Mouse (Mus musculus): ENCODE results near the gene Ndufs4. TPM values are rescaled to one million over a fixed set of nuclear protein-coding genes. Genes with fewer than 3 reads are reported as not detected.

The Ndufs4 gene
- polyA plus RNA-seq (2015; fragmentation: Nextera tagmentation; extraction: Ambion mirVana) = 378 and 413 TPM in 2 replicates

DNA sequence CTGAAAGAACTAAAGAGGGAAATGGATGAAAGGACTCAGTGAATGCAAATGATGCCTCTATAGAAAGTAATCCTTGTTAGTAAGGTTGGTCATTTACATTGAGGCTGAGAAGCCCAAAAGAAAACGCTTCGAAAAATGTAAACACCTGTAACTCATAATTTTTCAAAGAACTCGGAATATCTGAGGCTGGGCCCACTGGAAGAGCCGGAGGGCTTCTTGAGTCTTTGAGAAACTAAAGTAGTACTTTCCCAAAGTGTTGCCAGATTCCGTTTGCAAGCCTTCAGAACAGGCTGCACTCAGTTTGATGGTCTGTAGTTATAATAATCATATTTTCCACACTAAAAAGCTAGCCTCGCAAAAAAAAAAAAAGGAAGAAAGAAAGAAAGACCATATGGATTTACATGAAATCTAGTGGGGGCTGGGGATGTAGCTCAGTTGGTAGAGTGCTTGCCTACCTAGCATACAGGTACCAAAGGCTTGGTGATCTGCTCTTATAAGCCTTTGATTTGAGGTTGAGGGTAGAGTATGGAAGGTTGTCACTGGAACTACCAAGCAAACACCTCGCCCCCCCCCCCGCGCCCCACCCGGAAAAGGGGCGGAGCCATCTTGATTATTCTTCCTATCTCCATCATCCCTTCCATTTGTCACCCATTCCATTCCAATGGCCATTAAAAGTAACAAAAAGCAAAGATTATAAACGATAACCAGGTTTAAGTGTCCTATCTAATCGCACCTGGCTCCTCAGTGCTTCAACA lies at the start of gene Ndufs4:
TSS of gene Ndufs4 (minus strand) at position 48 of the 755 bp plus-strand sequence.
- no peaks in the 10 kb centered on the region for H3K9me3 ChIP-seq (ENCODE audit: control insufficient read depth)
- no peak for ATAC-seq
- H3K4me3 ChIP-seq (ENCODE audit: low read depth, low read length) = peak within 1 kb of the TSS; percentile 82
- peak within 1 kb of the TSS; percentile 68 for H3K9ac ChIP-seq (ENCODE audit: low read depth, low read length)
- WGBS = 41% methylated on average over 11 of the region's 13 CpGs
- H3K4me2 ChIP-seq (replicated peaks; ENCODE audit: low read depth) = peak within 1 kb of the TSS; percentile 63
- H3K36me3 ChIP-seq (ENCODE audit: control insufficient read depth, insufficient read depth) = no peaks in the 10 kb centered on the region
- H3K27ac ChIP-seq (ENCODE audit: low read depth, low read length) = peak within 1 kb of the TSS; percentile 78
- no peaks in the 10 kb centered on the region for H3K4me1 ChIP-seq (replicated peaks; ENCODE audit: control insufficient read depth, insufficient read depth, low read length)
- no peak for TF ChIP-seq CTCF (IDR thresholded peaks at IDR 0.05; ENCODE audit: low read depth)
- H3K27me3 ChIP-seq (replicated peaks; ENCODE audit: control insufficient read depth, insufficient read depth, low read length) = no peaks in the 10 kb centered on the region

DNA sequence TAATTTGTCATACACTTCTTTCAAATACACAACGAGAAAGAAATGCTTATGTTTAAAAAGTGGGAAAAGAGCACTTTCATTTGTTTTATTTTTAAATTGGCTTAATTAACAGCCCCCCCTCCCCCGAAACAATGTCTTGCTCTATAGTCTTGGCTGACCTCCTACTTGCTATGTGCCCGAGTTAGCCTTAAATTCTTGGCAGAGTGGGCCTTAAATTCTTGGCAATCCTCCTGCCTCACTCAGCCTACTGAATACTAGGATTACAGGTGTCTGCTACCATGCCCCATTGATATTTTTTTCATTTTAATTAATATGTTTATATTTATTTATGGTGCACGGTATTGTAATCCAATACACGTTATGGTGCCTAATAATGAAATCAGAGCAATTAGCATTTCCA lies 44.4 kb upstream of the Ndufs4 start:
- H3K4me2 ChIP-seq (replicated peaks; ENCODE audit: low read depth) = no peak overlapping the region
- no peak for ATAC-seq
- TF ChIP-seq CTCF (IDR thresholded peaks at IDR 0.05; ENCODE audit: low read depth) = no peak
- no peaks in the 10 kb centered on the region for H3K4me1 ChIP-seq (replicated peaks; ENCODE audit: control insufficient read depth, insufficient read depth, low read length)
- H3K27ac ChIP-seq (ENCODE audit: low read depth, low read length) = no peak overlapping the region
- H3K27me3 ChIP-seq (replicated peaks; ENCODE audit: control insufficient read depth, insufficient read depth, low read length) = no peaks in the 10 kb centered on the region
- H3K9me3 ChIP-seq (ENCODE audit: control insufficient read depth) = no peaks in the 10 kb centered on the region
- no peak overlapping the region for H3K4me3 ChIP-seq (ENCODE audit: low read depth, low read length)
- no peak overlapping the region for H3K9ac ChIP-seq (ENCODE audit: low read depth, low read length)
- WGBS = 69% methylated on average over 5 of the region's 5 CpGs
- H3K36me3 ChIP-seq (ENCODE audit: control insufficient read depth, insufficient read depth) = no peaks in the 10 kb centered on the region

DNA sequence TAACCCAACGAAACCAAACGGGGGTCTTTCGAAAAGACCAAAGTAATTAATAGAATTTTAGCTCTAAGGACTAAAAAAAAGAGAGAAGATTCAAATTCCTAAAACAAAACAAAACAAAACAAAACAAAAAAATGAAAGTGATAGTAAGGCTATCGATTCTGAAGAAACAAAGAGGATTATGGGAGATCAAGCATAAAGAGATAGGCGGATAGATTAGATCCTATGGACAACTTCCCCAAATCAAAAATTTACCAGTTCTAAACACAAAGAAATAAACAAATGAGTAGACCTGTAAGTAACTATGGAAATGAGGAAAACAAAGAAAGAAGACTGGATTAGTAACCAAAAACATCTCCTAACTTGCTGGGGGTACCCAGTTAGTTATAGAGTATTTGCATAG lies 37.2 kb upstream of the Ndufs4 start:
- WGBS = 93% methylated on average over 5 of the region's 5 CpGs

GRCm38 (mm10) chr13:114420235-114420634 lies 32.2 kb upstream of the Ndufs4 start:
- no peak overlapping the region for H3K4me3 ChIP-seq (ENCODE audit: low read depth, low read length)
- ATAC-seq = no peak
- H3K36me3 ChIP-seq (ENCODE audit: control insufficient read depth, insufficient read depth) = no peaks in the 10 kb centered on the region
- H3K9ac ChIP-seq (ENCODE audit: low read depth, low read length) = no peak overlapping the region
- TF ChIP-seq CTCF (IDR thresholded peaks at IDR 0.05; ENCODE audit: low read depth) = no peak
- no peak overlapping the region for H3K4me2 ChIP-seq (replicated peaks; ENCODE audit: low read depth)
- no peaks in the 10 kb centered on the region for H3K27me3 ChIP-seq (replicated peaks; ENCODE audit: control insufficient read depth, insufficient read depth, low read length)
- WGBS = 72% methylated on average over 8 of the region's 8 CpGs
- H3K9me3 ChIP-seq (ENCODE audit: control insufficient read depth) = no peaks in the 10 kb centered on the region
- no peak overlapping the region for H3K27ac ChIP-seq (ENCODE audit: low read depth, low read length)
- H3K4me1 ChIP-seq (replicated peaks; ENCODE audit: control insufficient read depth, insufficient read depth, low read length) = no peaks in the 10 kb centered on the region

More for the DNA sequence above, 37.2 kb upstream of the Ndufs4 start:
- H3K36me3 ChIP-seq (ENCODE audit: control insufficient read depth, insufficient read depth) = no peaks in the 10 kb centered on the region
- no peak for ATAC-seq
- no peak overlapping the region for H3K9ac ChIP-seq (ENCODE audit: low read depth, low read length)
- H3K9me3 ChIP-seq (ENCODE audit: control insufficient read depth) = no peaks in the 10 kb centered on the region
- no peaks in the 10 kb centered on the region for H3K27me3 ChIP-seq (replicated peaks; ENCODE audit: control insufficient read depth, insufficient read depth, low read length)
- TF ChIP-seq CTCF (IDR thresholded peaks at IDR 0.05; ENCODE audit: low read depth) = no peak
- H3K4me3 ChIP-seq (ENCODE audit: low read depth, low read length) = no peak overlapping the region
- no peaks in the 10 kb centered on the region for H3K4me1 ChIP-seq (replicated peaks; ENCODE audit: control insufficient read depth, insufficient read depth, low read length)
- H3K4me2 ChIP-seq (replicated peaks; ENCODE audit: low read depth) = no peak overlapping the region
- no peak overlapping the region for H3K27ac ChIP-seq (ENCODE audit: low read depth, low read length)

DNA sequence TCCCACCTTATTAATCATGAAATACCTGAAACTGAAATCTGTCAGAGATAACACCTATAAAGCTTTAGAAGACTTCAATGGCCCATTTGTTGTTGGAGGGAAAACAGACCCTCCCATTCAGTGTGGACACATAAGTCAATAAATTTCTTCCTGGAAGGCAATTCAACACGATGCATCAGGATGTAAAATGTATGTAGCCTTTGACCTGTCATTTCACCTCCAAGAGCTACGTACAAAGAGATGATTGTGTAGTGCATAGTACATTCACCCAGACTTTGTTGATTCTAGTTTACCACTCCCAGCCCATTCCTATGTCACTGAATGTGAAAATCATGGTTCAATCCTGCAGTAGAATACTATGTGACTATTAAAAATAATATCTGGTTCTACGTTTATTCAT lies 31.3 kb upstream of the Ndufs4 start:
- Histone ChIP-seq H3K9me3 (ENCODE audit: control insufficient read depth) (no peaks in the 10 kb centered on the region), H3K4me3 (ENCODE audit: low read depth, low read length) (no peak overlapping the region), H3K9ac (ENCODE audit: low read depth, low read length) (no peak overlapping the region), H3K4me2 (replicated peaks; ENCODE audit: low read depth) (no peak overlapping the region), H3K27ac (ENCODE audit: low read depth, low read length) (no peak overlapping the region), H3K36me3 (ENCODE audit: control insufficient read depth, insufficient read depth) (no peaks in the 10 kb centered on the region), H3K4me1 (replicated peaks; ENCODE audit: control insufficient read depth, insufficient read depth, low read length) (no peaks in the 10 kb centered on the region), H3K27me3 (replicated peaks; ENCODE audit: control insufficient read depth, insufficient read depth, low read length) (no peaks in the 10 kb centered on the region)
- peak; percentile 93 for ATAC-seq
- 35% methylated on average over 3 of the region's 3 CpGs for WGBS
- TF ChIP-seq CTCF (IDR thresholded peaks at IDR 0.05; ENCODE audit: low read depth) = no peak

GRCm38 (mm10) chr13:114412326-114412725 lies 24.3 kb upstream of the Ndufs4 start:
- Histone ChIP-seq H3K27ac (ENCODE audit: low read depth, low read length) (no peak overlapping the region), H3K27me3 (replicated peaks; ENCODE audit: control insufficient read depth, insufficient read depth, low read length) (no peaks in the 10 kb centered on the region), H3K36me3 (ENCODE audit: control insufficient read depth, insufficient read depth) (no peaks in the 10 kb centered on the region), H3K9me3 (ENCODE audit: control insufficient read depth) (no peaks in the 10 kb centered on the region), H3K4me3 (ENCODE audit: low read depth, low read length) (no peak overlapping the region), H3K9ac (ENCODE audit: low read depth, low read length) (no peak overlapping the region), H3K4me1 (replicated peaks; ENCODE audit: control insufficient read depth, insufficient read depth, low read length) (no peaks in the 10 kb centered on the region), H3K4me2 (replicated peaks; ENCODE audit: low read depth) (no peak overlapping the region)
- TF ChIP-seq CTCF (IDR thresholded peaks at IDR 0.05; ENCODE audit: low read depth) = no peak
- ATAC-seq = no peak

Data from intestine, postnatal 0 days (tissue).